Mouse (Mus musculus): ENCODE measurements at regions not wholly inside any gene's neighbourhood (a gene's known extent, or its start where the extent isn't known, plus 50 kb on each side); places are given as distances from the start of the nearest gene placed in this dataset.

- DNase-seq (ENCODE audit: low spot score) (no peak), ATAC-seq (replicated peaks; ENCODE audit: low FRiP score) (no peak)
- no peaks in the 10 kb centered on the region for H3K27me3 ChIP-seq (ENCODE audit: control insufficient read depth, insufficient read depth, low read length)
- no peak overlapping the region for H3K4me3 ChIP-seq (ENCODE audit: low read depth, low read length)
- no peaks in the 10 kb centered on the region for H3K9me3 ChIP-seq (ENCODE audit: control insufficient read depth, low read length)
- no peak overlapping the region for H3K9ac ChIP-seq (ENCODE audit: low read length)
- H3K27ac ChIP-seq (ENCODE audit: low read depth, low read length) = no peak overlapping the region
- no peaks in the 10 kb centered on the region for H3K36me3 ChIP-seq (ENCODE audit: control insufficient read depth, insufficient read depth, low read length)
- H3K4me2 ChIP-seq (ENCODE audit: low read depth, low read length, severe bottlenecking) = no peak overlapping the region
- 57% methylated on average over 1 of the region's 1 CpGs for WGBS
- no peaks in the 10 kb centered on the region for H3K4me1 ChIP-seq (replicated peaks; ENCODE audit: control insufficient read depth, insufficient read depth, low read length)
Observed at GRCm38 (mm10) chr1:96450852-96451251, 421.1 kb downstream of the Slco4c1 start.

- no peaks in the 10 kb centered on the region for H3K36me3 ChIP-seq (ENCODE audit: control insufficient read depth, insufficient read depth, low read length)
- no peak overlapping the region for H3K9ac ChIP-seq (ENCODE audit: low read length)
- 91% methylated on average over 1 of the region's 1 CpGs for WGBS
- H3K4me2 ChIP-seq (ENCODE audit: low read depth, low read length, severe bottlenecking) = no peak overlapping the region
- no peaks in the 10 kb centered on the region for H3K4me1 ChIP-seq (replicated peaks; ENCODE audit: control insufficient read depth, insufficient read depth, low read length)
- ATAC-seq (replicated peaks; ENCODE audit: low FRiP score) (no peak), DNase-seq (ENCODE audit: low spot score) (no peak)
- H3K27ac ChIP-seq (ENCODE audit: low read depth, low read length) = no peak overlapping the region
- H3K9me3 ChIP-seq (ENCODE audit: control insufficient read depth, low read length) = no peaks in the 10 kb centered on the region
- no peaks in the 10 kb centered on the region for H3K27me3 ChIP-seq (ENCODE audit: control insufficient read depth, insufficient read depth, low read length)
- no peak overlapping the region for H3K4me3 ChIP-seq (ENCODE audit: low read depth, low read length)
Observed at GRCm38 (mm10) chr1:96445215-96445614, 426.8 kb downstream of the Slco4c1 start.

GRCm38 (mm10) chr1:96433057-96433456, 438.9 kb downstream of the Slco4c1 start:
- Histone ChIP-seq H3K27ac (ENCODE audit: low read depth, low read length) (no peak overlapping the region), H3K4me3 (ENCODE audit: low read depth, low read length) (no peak overlapping the region), H3K9ac (ENCODE audit: low read length) (no peak overlapping the region), H3K36me3 (ENCODE audit: control insufficient read depth, insufficient read depth, low read length) (no peaks in the 10 kb centered on the region), H3K4me1 (replicated peaks; ENCODE audit: control insufficient read depth, insufficient read depth, low read length) (no peaks in the 10 kb centered on the region), H3K9me3 (ENCODE audit: control insufficient read depth, low read length) (no peaks in the 10 kb centered on the region), H3K27me3 (ENCODE audit: control insufficient read depth, insufficient read depth, low read length) (no peaks in the 10 kb centered on the region), H3K4me2 (ENCODE audit: low read depth, low read length, severe bottlenecking) (no peak overlapping the region)
- DNase-seq (ENCODE audit: low spot score) (no peak), ATAC-seq (replicated peaks; ENCODE audit: low FRiP score) (no peak)
- WGBS = 75% methylated on average over 2 of the region's 2 CpGs

GRCm38 (mm10) chr1:96423481-96423880, 448.5 kb downstream of the Slco4c1 start:
- no peak for DNase-seq (ENCODE audit: low spot score)
- no peak for ATAC-seq (replicated peaks; ENCODE audit: low FRiP score)
- Histone ChIP-seq H3K36me3 (ENCODE audit: control insufficient read depth, insufficient read depth, low read length) (no peaks in the 10 kb centered on the region), H3K4me2 (ENCODE audit: low read depth, low read length, severe bottlenecking) (no peak overlapping the region), H3K27ac (ENCODE audit: low read depth, low read length) (no peak overlapping the region), H3K9ac (ENCODE audit: low read length) (no peak overlapping the region), H3K4me3 (ENCODE audit: low read depth, low read length) (no peak overlapping the region), H3K9me3 (ENCODE audit: control insufficient read depth, low read length) (no peaks in the 10 kb centered on the region), H3K4me1 (replicated peaks; ENCODE audit: control insufficient read depth, insufficient read depth, low read length) (no peaks in the 10 kb centered on the region), H3K27me3 (ENCODE audit: control insufficient read depth, insufficient read depth, low read length) (no peaks in the 10 kb centered on the region)

GRCm38 (mm10) chr1:96410837-96411612, 460.9 kb downstream of the Slco4c1 start:
- Histone ChIP-seq H3K9me3 (ENCODE audit: control insufficient read depth, low read length) (no peaks in the 10 kb centered on the region), H3K27ac (ENCODE audit: low read depth, low read length) (no peak overlapping the region), H3K36me3 (ENCODE audit: control insufficient read depth, insufficient read depth, low read length) (no peaks in the 10 kb centered on the region), H3K9ac (ENCODE audit: low read length) (no peak overlapping the region), H3K27me3 (ENCODE audit: control insufficient read depth, insufficient read depth, low read length) (no peaks in the 10 kb centered on the region), H3K4me2 (ENCODE audit: low read depth, low read length, severe bottlenecking) (no peak overlapping the region), H3K4me3 (ENCODE audit: low read depth, low read length) (no peak overlapping the region), H3K4me1 (replicated peaks; ENCODE audit: control insufficient read depth, insufficient read depth, low read length) (no peaks in the 10 kb centered on the region)
- ATAC-seq (replicated peaks; ENCODE audit: low FRiP score) (peak; percentile 66; the same call in 1 of the 2 replicates), DNase-seq (ENCODE audit: low spot score) (no peak)
- 84% methylated on average over 4 of the region's 4 CpGs for WGBS

- H3K36me3 ChIP-seq (ENCODE audit: control insufficient read depth, insufficient read depth, low read length) = no peaks in the 10 kb centered on the region
- H3K4me2 ChIP-seq (ENCODE audit: low read depth, low read length, severe bottlenecking) = no peak overlapping the region
- H3K4me1 ChIP-seq (replicated peaks; ENCODE audit: control insufficient read depth, insufficient read depth, low read length) = no peaks in the 10 kb centered on the region
- DNase-seq (ENCODE audit: low spot score) = no peak
- 81% methylated on average over 4 of the region's 4 CpGs for WGBS
- H3K9ac ChIP-seq (ENCODE audit: low read length) = no peak overlapping the region
- no peaks in the 10 kb centered on the region for H3K27me3 ChIP-seq (ENCODE audit: control insufficient read depth, insufficient read depth, low read length)
- H3K9me3 ChIP-seq (ENCODE audit: control insufficient read depth, low read length) = no peaks in the 10 kb centered on the region
- no peak for ATAC-seq (replicated peaks; ENCODE audit: low FRiP score)
- no peak overlapping the region for H3K27ac ChIP-seq (ENCODE audit: low read depth, low read length)
- no peak overlapping the region for H3K4me3 ChIP-seq (ENCODE audit: low read depth, low read length)
Observed at GRCm38 (mm10) chr1:96397982-96398381, 474.0 kb downstream of the Slco4c1 start.

GRCm38 (mm10) chr1:96388417-96388816, 483.6 kb downstream of the Slco4c1 start:
- no peaks in the 10 kb centered on the region for H3K27me3 ChIP-seq (ENCODE audit: control insufficient read depth, insufficient read depth, low read length)
- no peak overlapping the region for H3K9ac ChIP-seq (ENCODE audit: low read length)
- 93% methylated on average over 5 of the region's 5 CpGs for WGBS
- no peaks in the 10 kb centered on the region for H3K9me3 ChIP-seq (ENCODE audit: control insufficient read depth, low read length)
- H3K4me2 ChIP-seq (ENCODE audit: low read depth, low read length, severe bottlenecking) = no peak overlapping the region
- H3K4me1 ChIP-seq (replicated peaks; ENCODE audit: control insufficient read depth, insufficient read depth, low read length) = no peaks in the 10 kb centered on the region
- H3K36me3 ChIP-seq (ENCODE audit: control insufficient read depth, insufficient read depth, low read length) = no peaks in the 10 kb centered on the region
- H3K4me3 ChIP-seq (ENCODE audit: low read depth, low read length) = no peak overlapping the region
- no peak overlapping the region for H3K27ac ChIP-seq (ENCODE audit: low read depth, low read length)
- DNase-seq (ENCODE audit: low spot score) (no peak), ATAC-seq (replicated peaks; ENCODE audit: low FRiP score) (no peak)

- Histone ChIP-seq H3K27ac (ENCODE audit: low read depth, low read length) (no peak overlapping the region), H3K36me3 (ENCODE audit: control insufficient read depth, insufficient read depth, low read length) (no peaks in the 10 kb centered on the region), H3K4me1 (replicated peaks; ENCODE audit: control insufficient read depth, insufficient read depth, low read length) (no peaks in the 10 kb centered on the region), H3K9ac (ENCODE audit: low read length) (no peak overlapping the region), H3K9me3 (ENCODE audit: control insufficient read depth, low read length) (no peaks in the 10 kb centered on the region), H3K4me2 (ENCODE audit: low read depth, low read length, severe bottlenecking) (no peak overlapping the region), H3K27me3 (ENCODE audit: control insufficient read depth, insufficient read depth, low read length) (no peaks in the 10 kb centered on the region), H3K4me3 (ENCODE audit: low read depth, low read length) (no peak overlapping the region)
- ATAC-seq (replicated peaks; ENCODE audit: low FRiP score) (no peak), DNase-seq (ENCODE audit: low spot score) (no peak)
- WGBS = 93% methylated on average over 1 of the region's 1 CpGs
Observed at GRCm38 (mm10) chr1:96385916-96386315, 486.1 kb downstream of the Slco4c1 start.

- H3K4me3 ChIP-seq (ENCODE audit: low read depth, low read length) = no peak overlapping the region
- DNase-seq (ENCODE audit: low spot score) (no peak), ATAC-seq (replicated peaks; ENCODE audit: low FRiP score) (no peak)
- H3K36me3 ChIP-seq (ENCODE audit: control insufficient read depth, insufficient read depth, low read length) = no peaks in the 10 kb centered on the region
- no peaks in the 10 kb centered on the region for H3K9me3 ChIP-seq (ENCODE audit: control insufficient read depth, low read length)
- no peak overlapping the region for H3K4me2 ChIP-seq (ENCODE audit: low read depth, low read length, severe bottlenecking)
- 70% methylated on average over 2 of the region's 2 CpGs for WGBS
- no peaks in the 10 kb centered on the region for H3K27me3 ChIP-seq (ENCODE audit: control insufficient read depth, insufficient read depth, low read length)
- no peaks in the 10 kb centered on the region for H3K4me1 ChIP-seq (replicated peaks; ENCODE audit: control insufficient read depth, insufficient read depth, low read length)
- no peak overlapping the region for H3K27ac ChIP-seq (ENCODE audit: low read depth, low read length)
- no peak overlapping the region for H3K9ac ChIP-seq (ENCODE audit: low read length)
Observed at GRCm38 (mm10) chr1:96362713-96363441, 509.1 kb downstream of the Slco4c1 start.
